Mouse (Mus musculus): ENCODE measurements around the gene Gm20517.

DNA sequence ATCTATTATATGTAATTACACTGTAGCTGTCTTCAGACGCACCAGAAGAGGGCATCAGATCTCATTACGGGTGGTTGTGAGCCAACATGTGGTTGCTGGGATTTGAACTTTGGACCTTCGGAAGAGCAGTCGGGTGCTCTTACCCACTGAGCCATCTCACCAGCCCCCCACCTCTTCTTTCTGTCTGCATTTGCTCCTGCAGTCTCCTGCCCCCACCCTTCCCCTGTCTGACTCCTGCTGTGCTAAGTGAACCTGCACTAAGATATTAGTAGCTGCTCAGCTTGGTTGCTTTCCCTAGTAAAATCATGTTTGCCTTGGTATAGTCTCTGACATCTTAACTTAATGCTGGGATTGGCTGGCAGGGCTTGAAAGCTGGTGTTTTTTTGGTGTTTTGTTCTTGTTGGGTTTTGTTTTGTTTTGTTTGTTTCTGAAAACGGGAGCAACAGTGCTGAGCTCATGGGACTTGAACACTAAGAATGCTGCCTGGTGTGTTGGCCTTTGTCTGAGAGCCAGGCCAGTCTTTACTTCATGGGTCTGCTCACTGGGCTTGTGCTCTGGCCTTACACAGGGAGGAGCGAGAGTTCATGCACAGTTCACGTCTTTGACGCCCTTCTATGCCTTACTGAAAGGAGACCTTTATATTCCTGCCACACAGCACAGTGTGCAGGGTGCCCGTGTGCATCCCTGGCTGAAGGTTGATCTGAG, 51.8 kb downstream of the Gm20517 start:
- TF ChIP-seq CTCF (IDR thresholded peaks at IDR 0.05; ENCODE audit: control insufficient read depth, insufficient read depth, insufficient read length), result no peak
- no peak for TF ChIP-seq USF1 (IDR thresholded peaks at IDR 0.05; ENCODE audit: low read depth)
- no peak for TF ChIP-seq MAX (IDR thresholded peaks at IDR 0.05)
- no peak for TF ChIP-seq CEBPB (IDR thresholded peaks at IDR 0.05; ENCODE audit: low read depth)
- no peak for TF ChIP-seq MYOD1 (IDR thresholded peaks at IDR 0.05; ENCODE audit: control insufficient read depth, insufficient read length, low read depth)
- no peak for TF ChIP-seq MYOG (IDR thresholded peaks at IDR 0.05; ENCODE audit: control insufficient read depth, extremely low read depth, insufficient read length)

Data from C2C12 (cell line).